Mouse (Mus musculus): ENCODE measurements at regions not wholly inside any gene's neighbourhood (a gene's known extent, or its start where the extent isn't known, plus 50 kb on each side); places are given as distances from the start of the nearest gene placed in this dataset.
A peak's percentile ranks its signal among the peaks of the same experiment; 100 is the strongest.

DNA sequence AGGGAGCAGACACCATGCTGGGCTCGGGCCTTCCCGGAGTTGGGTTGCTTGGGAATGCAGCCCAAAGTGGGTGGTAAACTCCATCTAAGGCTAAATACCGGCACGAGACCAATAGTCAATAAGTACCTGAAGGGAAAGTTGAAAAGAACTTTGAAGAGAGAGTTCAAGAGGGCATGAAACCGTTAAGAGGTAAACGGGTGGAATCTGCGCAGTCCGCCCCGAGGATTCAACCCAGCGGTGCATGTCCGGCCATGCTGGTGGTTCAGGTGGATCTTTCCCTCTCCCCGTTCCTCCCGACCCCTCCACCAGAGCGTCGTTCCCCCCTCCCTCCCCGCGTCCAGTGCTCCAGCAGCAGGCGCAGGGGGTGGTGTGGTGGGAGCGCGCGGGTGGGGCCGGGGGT is 179.1 kb upstream of the Arhgef26 start:
- peak; percentile 82 for DNase-seq

DNA sequence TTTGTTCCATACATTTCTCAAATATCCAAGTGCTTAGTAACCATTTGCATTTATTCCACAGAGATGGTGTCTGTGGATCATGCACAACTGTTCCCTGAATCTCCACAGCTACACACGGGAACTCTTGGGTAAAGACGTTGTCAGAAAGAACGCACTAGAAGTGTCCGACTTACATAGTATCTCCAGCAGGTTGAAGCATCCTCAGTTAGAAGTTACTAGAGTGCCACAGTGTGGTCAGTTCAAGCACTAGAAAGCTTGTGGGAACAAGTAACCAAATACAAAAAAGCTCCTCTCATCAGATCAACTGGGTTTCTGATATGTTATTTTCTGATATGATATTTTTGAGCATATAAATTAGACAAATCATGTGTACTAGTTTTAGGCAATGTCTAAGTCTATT is 167.5 kb upstream of the Arhgef26 start:
- no peak for DNase-seq

DNA sequence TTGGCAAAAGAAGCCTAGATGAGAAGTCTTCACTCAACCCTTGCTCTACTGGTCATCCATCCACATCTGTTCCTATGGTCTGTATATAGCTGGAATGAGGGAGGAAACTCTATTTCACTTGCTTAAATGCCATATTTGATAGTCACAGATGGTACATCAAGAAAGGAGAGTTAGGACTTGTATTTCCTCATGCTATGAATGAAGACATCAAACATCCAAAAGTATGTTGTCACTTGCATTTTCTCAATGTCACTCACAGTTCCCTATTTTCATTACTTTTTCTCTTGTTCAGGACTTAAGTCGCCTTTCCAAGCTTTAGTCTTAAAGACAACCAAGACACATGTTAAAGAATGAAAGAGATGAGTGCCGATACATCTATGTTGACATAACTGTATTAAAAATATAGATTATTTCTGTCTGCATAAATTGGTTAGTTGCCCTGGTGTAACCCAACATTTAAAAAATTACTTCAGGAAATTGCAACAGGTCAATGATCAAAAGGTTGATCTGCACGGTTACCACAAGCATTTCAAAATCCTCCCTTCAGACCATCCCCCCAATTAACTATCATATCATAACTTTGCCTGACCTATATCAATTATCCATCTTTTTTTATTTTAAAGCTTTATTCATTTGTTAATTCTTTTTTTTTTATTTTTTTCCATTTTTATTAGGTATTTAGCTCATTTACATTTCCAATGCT is 150.2 kb upstream of the Arhgef26 start:
- DNase-seq = no peak

DNA sequence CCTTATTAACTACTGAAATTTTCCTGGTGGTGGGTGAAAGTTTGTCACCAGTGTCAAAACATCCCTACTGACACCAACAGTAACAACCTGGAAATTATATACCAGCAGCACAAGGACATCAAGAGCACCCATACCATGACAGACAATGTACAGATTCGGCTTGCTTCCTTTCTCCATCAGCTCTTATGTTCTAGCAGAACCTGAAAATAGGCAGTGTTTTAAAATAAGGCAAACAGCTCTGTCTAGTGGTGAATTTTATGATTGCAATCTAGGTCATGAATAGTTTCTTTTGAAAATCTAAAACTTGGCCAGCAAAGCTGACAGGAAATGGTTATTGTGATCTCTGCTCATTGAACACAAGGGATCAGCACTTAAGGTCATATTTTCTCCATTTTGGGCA is 145.7 kb upstream of the Arhgef26 start:
- no peak for DNase-seq

DNA sequence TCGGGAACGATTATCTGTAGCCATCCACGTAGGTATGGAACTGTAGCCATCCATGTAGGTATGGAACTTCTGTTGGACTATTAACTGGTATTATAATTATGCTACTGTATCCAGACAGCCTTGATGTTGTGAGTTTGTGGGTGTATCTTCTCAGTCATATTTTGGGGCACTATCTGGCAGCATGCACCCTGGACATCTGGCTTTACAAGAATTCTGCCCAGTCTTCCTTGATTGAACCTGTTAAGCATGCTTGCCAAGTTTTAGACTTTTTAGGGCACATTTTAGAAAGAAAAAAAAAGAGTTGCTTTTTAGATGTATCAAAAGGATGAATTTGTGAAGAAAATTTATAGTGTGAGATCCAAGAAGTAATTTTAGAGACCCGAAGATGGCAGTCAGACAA is 143.7 kb upstream of the Arhgef26 start:
- no peak for DNase-seq

DNA sequence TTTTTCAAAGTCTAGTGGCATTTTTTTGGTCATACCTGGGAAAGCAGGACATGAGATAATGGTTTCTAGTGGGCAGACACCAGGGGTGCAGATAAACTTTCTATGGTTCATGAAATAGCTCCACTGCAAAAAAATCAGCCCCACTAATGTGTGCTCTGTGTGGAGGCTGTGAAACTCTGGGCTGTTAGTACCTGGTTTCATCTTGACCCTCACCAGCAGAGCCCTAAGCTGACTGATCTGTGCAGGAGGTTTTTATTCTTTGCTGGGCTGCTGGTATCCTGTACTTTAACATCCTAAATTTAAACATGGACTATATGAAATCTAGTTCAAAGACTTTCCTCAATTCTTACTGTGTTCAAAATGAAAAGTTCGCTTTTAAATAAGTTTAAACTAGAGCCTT is 141.5 kb upstream of the Arhgef26 start:
- no peak for DNase-seq

DNA sequence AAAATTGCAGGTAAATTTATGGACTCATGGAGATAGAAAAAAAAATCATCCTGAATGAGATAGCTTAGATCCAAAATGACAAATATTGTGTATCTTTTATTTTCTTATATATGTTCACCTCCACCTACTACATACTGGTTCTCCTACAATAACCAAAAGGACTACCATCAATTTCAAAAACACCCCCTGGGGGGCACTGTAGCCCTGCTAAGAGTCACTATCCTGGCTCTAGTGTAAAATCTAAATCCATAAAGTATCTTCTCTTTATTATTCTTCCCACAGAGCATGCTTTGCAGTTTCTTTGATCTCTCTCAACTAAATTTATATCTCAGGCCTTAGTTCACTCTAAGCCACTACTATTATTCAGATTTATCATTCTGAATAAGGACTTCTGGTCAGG is 122.3 kb upstream of the Arhgef26 start:
- peak; percentile 40 for DNase-seq

DNA sequence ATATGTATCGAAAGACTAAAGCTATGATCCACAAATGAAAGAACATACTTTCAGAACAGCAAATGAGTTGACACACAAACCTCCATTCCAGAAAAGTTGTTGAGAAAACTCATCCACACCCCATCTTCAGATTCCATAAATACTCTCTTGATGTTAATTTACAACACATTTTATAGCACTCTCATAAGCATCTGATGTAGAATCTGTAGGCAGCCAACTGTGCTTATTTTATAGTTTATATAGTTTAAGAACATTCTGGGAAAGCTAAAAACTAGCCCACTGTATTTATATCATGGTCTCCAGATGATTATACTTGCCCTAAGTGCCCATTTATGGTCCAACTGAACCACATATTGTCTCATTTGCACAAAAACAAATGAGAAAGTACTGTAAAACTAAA is 120.8 kb upstream of the Arhgef26 start:
- no peak for DNase-seq

DNA sequence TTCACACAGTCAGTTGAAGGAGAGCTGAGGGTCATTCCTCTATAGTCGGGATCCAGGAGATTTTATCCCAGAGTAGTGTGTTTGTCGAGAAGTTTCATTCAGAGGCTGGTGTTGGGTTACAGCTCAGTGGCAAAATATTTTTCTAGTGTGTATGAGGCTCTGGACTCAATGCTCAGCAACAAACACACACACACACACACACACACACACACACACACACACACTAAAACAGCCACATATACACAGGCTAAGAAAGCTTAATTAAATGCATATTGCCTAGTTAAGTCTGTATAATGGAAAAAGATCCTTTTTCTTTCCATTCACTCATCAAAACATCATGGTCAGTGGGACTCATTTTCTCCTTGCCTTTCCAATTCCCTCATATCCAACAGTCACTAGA is 110.4 kb upstream of the Arhgef26 start:
- no peak for DNase-seq

DNA sequence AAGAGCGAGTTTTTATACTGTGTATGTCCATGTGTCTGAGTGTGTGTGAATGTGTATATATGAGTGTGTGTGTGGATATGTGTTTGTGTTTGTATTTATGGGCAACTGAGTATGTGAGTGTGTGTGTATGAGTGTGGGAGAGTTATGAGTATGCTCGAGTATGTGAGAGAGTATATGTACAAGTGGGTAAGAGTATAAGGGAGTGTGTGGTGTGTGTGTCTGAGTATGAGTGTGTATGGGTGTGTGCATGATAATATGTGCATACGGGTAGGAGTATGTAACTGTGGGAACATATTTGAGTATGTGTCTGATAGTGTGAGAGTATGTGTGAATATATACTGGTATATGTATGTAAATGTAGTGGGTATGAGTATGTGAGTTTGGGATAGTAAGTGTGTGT is 110.0 kb upstream of the Arhgef26 start:
- no peak for DNase-seq

DNA sequence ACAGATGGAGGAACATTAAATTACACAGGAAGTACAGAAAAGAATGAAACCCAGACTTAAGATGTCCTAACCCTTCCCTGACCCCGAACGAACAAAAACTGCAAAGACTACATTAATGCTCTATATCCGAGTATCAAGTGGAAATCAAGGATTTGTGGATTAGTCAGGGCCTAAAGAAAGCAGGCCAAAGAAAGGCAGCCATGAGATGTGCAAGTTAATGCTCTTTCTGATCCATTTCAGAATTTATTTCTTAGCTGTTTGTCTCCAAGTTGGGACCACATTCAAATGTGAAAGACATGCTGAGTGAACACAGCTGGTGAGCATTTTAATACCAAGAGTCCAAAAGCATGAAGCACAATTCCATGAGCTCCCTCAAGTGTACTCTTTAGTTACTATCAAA is 97.1 kb upstream of the Arhgef26 start:
- no peak for DNase-seq

DNA sequence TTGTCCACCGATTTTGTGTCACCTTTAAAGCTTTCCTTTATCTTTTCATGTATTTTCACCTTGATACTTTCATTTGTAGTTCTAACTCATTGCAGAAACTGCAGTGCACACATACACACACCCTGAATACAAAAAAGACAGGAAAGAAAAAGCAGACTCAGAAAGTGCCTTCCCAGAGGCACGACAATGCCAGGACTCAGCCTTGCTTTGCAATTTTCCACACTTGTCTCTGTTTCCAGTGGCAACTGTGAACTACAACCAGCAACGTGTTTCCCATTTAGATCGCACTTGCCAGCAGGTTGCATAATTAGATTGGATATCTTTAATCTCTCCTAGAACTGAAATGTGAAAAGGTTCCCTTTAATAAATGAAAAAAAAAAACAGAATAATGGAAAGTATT is 66.4 kb upstream of the Arhgef26 start:
- no peak for DNase-seq

DNA sequence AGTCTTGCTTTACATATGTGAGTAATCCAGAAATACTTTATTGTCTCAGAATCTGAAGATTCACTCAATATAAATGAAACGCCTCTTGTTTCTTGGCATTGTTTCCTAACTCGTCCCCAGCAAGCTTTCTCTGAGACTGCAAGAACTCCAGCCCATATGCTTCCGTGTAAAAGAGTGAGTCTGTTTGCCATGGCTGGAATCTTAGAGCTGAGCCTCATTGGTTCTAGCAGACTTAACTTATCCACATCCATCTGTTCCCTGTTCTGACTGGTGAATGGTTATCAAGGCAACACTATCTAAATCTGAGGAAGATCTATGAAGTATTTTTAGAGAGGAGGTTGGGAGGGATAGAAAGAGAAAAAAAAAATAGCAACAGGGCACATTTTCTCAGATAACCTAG is 59.9 kb upstream of the Arhgef26 start:
- no peak for DNase-seq

DNA sequence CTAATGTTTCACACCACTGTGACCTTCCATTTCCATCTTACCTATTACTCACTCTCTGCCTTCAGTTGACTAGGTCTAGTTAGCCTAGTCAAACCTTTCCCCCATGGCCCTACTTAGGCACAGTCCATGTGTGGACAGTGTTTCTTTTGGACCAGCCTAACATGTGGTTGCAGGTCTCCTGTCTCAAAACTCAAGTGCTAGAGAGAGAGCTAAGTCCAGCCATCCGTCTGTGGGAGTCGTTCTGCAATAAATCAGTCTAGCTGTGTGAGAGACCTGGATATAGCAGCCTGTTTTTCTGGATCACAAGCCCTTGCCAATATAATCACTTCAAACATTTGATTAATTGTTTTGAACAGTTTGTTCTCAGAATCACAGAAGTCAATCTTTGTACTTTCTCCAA is 57.2 kb upstream of the Arhgef26 start:
- no peak for DNase-seq

Data from gastrocnemius, postnatal 10 days (tissue).